Mouse (Mus musculus): ENCODE data around the gene Cdh23.

DNA sequence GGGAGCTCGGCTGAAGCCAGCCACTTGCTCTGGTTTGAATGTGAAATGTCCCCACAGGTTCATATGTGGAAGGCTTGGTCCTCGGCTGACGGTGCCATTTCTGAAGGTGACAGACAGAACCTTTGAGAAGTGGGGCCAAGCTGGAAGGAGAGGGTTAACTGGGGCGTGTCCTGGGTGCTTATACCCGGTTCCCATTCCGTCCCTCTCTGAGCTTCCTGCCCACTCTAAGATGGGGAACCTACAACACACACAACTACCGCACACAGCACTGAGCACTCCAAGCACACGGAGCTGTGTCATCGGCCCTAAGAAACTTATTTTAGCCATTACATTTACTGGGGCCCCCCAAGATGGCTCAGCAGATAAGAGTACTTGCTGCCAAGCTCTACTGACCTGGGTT lies 354.8 kb downstream of the Cdh23 start:
- TF ChIP-seq GATA2 (IDR thresholded peaks at IDR 0.05; ENCODE audit: borderline replicate concordance, low read depth, low read length): no peak
- no peak for TF ChIP-seq CTCF (IDR thresholded peaks at IDR 0.05; ENCODE audit: low read depth, low read length)

Data from G1E (cell line).